Mouse (Mus musculus) heart, adult 2 months (tissue): ENCODE results near the gene Echdc2.

Experiments
- CTCF ChIP-seq: fragments of 200-600 bp; IDR thresholded peaks from 2 replicates; pipeline ENCODE4 v1.8.1; 2022; ENCODE audit warnings: antibody characterized with exemption, mild to moderate bottlenecking, moderate library complexity
- EP300 ChIP-seq: fragments of 200-500 bp; IDR thresholded peaks from 2 replicates; pipeline ENCODE4 v1.6.1; 2011; ENCODE audit warnings: low read depth, low read length, control low read depth; ENCODE audit not compliant: insufficient read depth
- POLR2A ChIP-seq: fragments of 200-500 bp; IDR thresholded peaks from 2 replicates; pipeline ENCODE4 v1.6.1; 2011; ENCODE audit warnings: mild to moderate bottlenecking, low read depth, low read length, control low read depth; ENCODE audit not compliant: insufficient read depth

DNA sequence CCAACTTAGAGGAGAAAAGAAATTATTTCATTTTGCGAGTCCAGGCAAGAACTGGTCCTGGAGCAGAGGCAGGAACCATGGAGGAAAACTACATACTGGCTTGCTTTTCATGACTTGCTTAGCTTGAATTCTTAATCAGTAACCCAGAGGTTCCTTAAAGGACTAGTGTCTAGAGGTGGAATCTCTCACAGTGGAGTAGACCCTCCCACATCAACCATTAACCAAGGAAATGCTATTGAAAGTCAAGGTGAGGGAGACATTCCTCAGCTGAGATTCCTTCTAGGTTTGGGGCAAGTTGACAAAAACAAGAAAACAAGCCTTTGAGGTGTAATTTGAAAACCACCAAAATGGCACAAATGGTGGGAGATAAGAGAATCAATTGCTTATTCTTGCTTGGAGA lies 20.4 kb upstream of the Echdc2 start, which contains the start of gene Scp2:
- no peak for TF ChIP-seq CTCF
- no peak for TF ChIP-seq POLR2A
- TF ChIP-seq EP300: no peak
